Mouse (Mus musculus): Measurements from ENCODE around the gene Slc18b1.

The Slc18b1 gene

DNA sequence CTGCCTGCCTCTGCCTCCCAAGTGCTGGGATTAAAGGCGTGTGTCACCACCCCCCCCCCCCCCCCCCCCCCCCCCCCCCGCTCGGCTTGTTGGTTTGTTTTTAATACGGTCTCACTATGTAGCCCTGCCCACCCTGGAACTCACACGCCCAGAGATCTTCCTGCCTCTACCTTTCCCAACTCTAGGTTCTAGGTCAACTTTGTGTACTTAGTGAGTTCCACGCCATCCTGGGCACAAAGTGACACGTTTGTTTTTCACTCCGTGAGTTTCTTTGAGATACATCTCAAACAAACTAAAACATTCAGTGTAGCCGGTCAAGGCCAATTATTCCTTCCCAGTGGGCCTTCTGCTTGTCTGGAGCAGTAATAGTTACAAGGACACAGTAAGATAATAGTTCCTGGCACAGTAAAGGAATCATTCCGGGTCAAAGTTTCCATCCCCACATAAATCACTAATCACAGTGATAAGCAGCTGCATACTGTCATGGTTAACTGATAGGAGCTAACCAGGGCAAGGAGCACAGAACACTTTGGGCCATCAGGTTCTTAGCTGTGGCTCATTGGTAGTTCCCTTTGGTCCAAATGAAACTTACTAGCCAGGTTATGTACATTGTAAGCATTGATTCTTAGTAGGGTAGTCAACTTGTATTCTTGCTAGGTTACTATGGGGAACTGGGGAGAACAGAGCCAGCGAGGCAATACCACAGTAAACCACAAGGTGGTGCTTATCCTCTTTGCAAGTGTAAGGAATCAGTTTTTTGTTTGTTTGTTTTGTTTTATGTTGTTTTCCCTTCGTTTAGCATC, 15.1 kb downstream of the Slc18b1 start:
- peak; percentile 69 to 73 for DNase-seq

DNA sequence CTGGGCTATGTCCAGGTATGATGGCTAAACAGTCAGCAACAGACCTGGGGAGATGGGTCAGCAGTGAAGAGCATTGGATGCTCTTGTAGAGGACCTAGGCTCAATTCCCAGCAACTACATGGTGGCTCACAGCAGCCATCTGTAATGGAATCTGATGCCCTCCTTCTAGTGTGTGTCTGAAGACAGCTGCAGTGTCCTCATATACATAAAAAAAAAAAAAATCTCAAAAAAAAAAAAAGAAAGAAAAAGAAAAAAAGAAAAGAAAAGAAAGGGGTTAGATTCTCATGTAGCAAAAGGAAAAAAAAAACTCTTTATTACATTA, 15.6 kb downstream of the Slc18b1 start:
- DNase-seq: no peak

DNA sequence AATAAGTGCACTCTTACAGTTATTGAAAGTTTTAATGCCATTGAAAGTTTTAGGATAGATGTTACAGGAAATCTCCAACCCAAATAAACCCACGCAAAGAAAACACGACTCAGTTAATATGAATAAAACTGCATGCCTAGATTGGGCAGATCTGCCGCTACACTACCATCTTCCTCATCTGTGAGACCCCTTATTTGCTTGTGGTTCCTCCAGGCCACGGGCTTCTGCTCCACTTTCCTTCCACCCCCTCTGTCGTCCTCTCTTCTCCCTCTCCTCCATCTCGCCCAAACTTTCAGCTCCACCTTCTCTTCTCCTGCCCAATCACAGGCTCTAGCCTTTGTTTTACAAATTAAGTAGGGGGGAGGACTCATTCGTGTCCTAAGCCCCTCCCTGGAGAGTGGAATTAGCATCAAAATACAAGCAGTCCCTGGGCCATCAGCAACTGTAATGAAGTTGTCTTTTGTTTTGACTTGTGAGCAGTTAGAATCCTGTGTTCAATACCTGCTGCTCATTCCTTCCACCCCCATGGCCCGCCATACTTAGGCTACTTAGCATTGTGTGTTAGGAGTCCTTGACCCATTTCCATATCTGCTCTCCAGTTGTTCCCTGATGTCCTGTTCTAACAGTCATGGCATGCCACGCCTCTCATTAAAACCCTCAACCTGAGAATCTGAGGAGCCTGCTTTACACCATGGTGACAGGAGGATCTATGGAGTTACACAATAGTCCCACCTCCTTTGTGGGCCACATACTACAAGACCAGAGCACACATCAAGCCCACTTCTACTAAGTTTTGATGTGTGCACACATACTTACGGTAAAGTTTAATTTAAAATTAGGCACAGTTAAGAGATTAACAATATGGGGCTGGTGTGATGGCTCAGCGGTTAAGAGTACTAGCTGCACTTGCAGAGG, 16.3 kb downstream of the Slc18b1 start:
- no peak for DNase-seq

DNA sequence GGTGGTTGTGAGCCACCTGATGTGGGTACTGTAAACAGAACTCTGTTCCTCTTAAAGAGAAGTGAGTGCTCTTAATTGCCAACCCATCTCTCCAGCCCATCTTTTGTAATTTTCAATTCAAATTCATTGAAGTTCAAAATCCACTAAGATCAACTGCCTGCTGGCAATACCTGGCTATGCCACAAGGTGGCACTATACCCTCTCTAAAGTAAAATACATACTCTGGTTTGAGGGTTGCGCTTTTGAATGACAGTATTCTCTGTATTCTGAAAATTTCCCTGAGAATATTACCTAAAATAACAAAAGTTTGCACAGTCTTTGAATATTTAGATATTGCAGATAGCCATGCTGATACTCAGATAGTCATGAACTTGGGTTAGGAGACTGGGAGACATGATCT, 18.4 kb downstream of the Slc18b1 start:
- DNase-seq: peak; percentile 62 to 77

DNA sequence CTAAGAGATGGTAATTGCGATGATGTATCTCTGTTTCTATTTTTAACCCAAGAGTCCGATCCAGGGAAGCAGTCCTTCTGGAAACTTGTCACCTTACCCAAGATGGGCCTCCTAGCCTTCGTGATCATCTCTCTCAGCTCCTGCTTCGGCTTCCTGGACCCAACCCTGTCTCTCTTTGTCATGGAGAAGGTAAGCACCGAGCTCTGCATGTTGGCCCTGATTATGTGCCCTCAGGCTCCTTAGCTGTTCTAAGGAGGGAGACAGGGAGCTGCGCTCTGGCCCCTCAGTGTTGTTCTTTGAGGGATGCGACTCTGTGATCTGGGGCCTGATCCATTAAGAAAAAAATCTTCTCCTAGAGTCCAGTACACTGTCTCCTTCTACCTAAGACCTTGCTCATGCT, 19.5 kb downstream of the Slc18b1 start:
- no peak for DNase-seq

DNA sequence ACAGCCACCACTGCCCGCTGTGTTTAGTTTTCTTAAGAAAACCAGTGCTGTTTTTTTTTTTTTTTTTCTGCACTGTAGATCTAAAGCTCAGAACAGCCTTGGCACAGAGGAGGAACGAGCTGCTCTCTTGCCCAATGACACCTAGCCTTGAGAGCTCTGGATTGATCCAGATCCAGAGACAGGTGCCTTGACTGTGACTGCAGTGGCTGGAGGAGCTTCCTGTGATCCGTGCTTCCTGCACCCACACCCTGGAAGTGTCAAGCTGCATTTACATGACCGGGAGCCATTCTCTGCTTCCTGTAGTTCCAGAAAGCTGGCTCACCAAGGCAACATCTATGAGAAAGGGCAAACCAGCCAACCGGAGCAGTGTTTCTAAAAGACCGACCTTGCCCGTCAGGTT, 29.7 kb downstream of the Slc18b1 start:
- no peak for DNase-seq

DNA sequence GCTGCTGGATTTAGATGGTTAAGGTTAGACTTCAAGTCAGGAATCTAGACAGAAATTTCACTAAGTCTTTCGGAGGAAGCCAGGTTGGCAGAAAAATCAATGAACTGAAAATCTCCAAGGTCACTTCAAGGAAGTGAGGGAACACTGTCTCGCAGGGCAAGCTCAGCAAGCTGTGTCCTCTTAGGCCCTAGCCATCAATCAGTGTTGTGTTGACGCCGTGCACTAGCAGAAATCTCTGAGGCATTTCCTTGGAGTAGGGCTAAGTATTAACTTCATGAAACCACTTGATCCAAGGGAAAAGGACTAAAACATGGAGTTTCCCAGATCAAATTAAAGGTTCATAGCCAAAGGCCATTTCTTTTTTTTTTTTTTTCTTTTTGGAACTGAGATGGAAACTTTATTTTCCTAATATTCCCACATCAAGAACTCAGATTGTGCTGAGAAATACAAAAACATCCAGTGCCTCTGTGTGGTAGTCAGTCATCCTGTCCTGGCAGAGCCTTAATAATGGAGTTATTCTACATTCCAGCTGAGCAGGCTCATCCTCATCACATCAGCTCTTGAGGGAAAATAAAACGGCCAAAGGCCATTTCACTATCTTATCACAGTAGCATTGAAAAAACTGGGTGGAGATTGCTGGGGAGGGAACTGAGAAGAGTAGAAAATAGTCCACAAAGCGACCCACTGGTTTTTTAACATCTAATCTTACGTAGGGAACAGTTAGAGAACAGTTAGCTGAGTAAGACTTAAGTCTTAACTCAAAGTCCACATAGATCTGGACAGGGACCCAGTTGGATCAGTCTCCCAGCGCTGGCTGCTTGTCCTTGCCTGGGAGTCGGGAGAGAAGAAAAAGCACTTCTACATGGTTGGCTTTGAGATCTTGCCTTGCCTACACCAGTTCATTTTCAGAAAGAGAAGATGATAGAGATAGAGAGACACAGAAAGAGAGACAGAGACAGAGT, 39.5 kb downstream of the Slc18b1 start:
- DNase-seq: no peak

DNA sequence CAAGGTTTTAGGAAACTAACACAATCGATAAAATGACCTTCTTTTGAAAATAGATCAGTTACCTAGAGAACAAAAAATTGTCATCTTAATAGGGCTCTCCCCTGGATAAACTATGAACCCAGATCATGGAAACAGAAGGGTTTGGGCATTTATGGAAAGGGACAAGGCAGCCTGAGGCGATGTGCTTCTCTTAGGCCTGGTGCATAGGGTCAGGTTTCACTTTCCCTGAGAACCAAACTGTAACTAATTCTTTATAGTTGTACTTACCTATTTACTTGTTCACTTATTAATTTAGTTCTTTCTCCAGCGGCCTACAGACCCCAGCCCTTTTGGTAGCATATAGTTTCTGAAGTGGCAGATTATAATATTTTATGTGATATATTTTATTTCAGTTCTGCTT, 40.3 kb downstream of the Slc18b1 start:
- no peak for DNase-seq

DNA sequence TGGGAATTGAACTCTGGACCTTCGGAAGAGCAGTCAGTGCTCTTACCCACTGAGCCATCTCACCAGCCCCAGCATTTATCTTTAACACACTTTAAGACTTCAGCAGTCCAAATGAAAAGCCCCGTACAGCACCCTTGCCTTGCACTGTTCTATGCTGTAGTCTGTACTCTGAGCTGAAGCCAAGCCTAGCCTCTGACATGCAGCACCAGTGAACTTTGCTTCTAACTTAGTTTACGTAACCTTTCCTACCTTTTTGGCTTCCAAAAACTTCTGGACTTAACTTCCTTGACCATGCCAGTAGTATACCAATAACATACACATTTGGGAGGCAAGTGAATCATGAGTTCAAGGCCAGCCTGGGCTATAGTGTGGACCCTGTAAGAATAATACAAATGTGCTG, 42.1 kb downstream of the Slc18b1 start:
- DNase-seq: no peak

DNA sequence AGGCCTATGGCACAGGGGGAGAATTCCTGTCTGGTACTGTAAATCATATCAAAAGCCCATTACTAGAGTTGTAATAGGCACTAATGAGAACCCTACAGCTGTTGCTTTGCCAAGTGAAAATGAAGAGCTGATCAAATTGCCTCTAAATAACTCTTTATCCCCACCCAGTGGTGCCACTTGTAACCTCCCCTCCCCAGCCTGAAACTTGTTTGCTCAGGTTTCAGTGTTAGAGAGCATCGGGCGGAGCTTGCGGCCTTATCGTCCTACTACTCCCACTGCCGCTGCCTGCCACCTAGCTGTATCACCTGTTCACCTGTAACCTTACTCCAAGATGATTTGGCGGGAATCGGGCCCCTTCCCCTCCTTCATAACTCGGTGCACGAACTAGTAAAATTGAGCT, 42.6 kb downstream of the Slc18b1 start:
- no peak for DNase-seq

DNA sequence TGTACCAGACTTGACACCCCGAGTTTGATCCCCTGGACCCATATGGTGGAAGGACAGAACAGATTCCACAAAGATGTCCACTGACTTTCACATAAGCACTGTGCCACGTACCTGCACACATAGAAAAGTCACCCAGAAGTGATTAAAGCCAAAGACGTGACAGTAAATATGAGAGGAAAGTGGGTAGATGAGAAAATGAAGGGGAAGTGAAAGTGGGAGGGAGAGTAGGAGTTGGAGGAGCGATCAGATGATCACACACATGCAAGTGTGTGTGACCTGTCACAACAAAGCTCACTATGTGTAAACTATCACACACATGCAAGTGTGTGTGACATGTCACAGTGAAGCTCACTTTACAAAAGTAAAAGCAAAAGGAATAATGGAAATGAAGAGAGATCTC, 43.7 kb downstream of the Slc18b1 start:
- no peak for DNase-seq

DNA sequence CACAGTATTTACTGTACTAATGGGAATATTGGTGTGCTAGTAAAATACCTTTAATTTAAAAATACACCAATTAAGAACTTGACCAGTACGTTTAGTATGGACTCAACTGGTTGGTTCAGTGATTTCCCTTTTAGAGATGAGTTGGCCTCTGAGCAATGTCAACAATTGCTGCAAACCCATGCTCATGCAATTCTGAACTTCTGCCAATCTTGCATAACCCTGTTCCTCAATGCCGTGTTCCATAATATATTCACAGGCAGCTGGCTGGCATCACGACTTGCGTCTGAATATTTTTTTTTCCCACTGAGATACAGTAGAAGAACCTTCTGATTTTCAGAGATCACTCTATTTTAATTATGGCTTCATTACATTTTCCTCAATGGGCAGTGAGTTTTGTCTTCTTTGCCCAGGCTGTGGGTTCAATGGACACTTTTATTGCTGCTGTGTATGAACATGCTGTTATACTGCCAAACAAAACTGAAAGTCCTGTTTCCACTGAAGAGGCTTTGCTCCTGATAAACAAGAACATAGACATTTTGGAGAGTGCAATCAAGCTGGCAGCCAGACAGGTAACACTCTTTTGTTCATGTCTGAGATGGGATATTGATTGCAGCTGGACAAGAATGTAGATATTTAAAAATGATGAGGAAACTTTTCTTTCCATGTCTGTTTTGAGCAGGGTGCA, 54.6 kb downstream of the Slc18b1 start, which contains the start of gene Vnn3:
TSS of gene Vnn3 (plus strand) at position 235 of the 685 bp plus-strand sequence.
- DNase-seq: no peak

DNA sequence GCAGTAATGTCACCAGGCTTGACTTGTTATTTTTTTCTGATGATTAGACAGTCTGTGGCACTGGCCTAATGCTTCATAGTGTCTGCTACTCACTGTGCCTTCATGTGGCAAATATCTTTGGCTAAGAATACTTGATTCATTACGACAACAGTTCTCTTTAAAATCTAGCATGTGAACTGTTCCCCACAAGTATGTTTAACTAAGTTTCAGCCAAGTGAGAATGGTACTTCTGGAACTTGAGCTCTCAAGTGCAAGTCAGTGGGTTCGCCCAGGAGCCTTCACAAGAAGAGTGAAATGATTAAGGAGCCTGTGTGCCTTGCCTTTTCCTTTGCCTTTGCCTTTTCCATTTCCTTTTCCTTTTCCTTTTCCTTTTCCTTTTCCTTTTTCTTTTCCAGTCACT, 55.3 kb downstream of the Slc18b1 start:
- DNase-seq: no peak

DNA sequence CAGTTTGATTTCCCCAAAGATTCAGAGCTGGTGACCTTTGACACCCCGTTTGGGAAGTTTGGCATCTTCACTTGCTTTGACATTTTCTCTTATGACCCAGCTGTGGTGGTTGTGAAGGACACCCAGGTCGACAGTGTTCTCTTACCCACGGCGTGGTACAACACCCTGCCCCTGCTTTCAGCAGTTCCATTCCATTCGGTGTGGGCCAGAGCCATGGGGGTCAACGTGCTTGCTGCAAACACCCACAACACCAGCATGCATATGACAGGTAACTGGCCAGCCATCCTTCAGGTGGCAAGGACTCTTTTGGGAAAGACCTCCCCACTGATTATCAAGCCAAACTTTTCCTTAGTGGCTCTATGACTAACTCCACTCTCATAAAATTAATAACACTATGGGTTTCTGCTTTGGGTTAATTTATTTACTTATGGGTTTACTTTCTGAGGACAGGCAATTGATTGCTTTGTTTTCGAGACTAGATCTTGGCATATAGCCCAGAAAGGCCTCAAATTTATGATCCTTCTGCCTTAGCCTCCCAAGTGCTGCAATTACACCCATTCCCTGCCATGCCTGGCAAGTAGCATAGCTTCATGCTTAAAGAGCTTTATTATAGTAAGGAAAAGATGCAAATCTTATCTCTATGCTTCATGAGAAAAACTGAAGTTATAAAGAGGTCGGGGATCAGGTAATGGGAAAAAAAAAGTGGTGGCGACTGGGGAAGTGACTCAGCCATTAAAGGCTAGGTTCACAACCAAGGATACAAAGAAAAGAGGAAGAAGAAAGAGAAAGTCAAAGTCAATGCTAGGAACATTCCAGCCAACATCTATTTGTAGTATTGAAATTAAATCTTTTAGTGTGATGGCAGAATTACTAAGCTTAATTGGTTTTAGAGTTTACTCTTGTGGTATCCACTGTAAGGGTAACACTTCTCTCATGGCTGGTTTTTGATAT, 67.9 kb downstream of the Slc18b1 start:
- no peak for DNase-seq

All from cerebellum, adult 18-20 months (tissue).